Mouse (Mus musculus): Measurements from ENCODE around the gene Pou4f2. TPM values are rescaled to one million over a fixed set of nuclear protein-coding genes. Genes with fewer than 3 reads are reported as not detected.
A peak's percentile ranks its signal among the peaks of the same experiment; 100 is the strongest.

Gene Pou4f2
- polyA plus RNA-seq, 1 experiment from 2014 or later, result 2.7 TPM

DNA sequence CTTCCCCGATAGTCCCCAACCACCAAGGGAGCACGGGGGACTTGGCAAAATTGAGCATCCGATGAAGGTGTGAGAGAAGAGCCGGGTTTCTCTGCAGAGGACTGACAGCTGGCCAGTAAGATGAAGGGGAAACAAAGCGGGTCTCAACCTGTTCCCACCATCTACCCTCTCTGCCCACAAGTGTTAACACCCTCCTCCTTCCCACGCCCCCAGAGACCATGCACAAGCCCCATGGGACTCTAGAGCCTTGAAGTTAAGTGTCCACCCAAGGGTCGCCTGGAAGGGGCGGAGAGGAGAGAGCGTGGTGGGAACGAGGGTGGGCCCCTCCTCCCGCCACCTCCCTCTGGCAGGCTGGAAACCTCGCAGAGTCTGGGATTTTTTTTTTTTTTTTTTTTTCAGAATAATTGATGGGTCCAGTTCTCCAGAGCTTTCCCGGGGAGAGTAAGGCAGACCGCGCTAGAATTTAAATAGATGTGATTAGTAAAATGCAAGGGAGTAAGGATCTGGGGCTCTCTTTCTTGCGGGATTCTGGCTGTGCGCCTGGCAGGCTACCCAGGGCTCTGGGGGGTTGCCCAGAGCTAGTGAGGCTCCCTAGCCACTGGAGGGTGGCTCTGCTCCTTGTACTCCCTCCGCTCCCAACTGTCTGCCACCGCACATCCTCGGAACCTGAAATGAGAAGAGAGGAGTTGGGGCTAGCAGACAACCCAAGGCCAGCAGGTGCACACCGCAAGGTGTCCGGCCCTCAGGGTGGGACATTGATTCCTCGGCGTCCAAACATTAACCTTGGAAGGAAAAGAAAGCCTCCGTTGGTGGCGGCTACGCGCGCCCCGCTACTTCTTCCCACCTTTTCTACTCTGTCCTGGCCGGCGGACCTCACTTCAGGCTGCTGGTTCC, 9.3 kb downstream of the Pou4f2 start:
- no peaks in the 10 kb centered on the region for H3K9me3 ChIP-seq (ENCODE audit: control insufficient read depth, low read length)
- H3K9ac ChIP-seq (ENCODE audit: low read length), result no peak overlapping the region
- H3K36me3 ChIP-seq (ENCODE audit: control insufficient read depth, insufficient read depth, low read length), result no peaks in the 10 kb centered on the region
- H3K4me1 ChIP-seq (ENCODE audit: control insufficient read depth, insufficient read depth, low read length), result no peaks in the 10 kb centered on the region
- DNase-seq (ENCODE audit: low spot score) (peak; percentile 40), ATAC-seq (ENCODE audit: insufficient read depth, low FRiP score, low TSS enrichment) (peak; percentile 43)
- under 1% methylated on average over 32 of the region's 32 CpGs for WGBS
- peak overlapping the region; percentile 30 for H3K27ac ChIP-seq (ENCODE audit: low read depth, low read length)
- peak overlapping the region; percentile 17; the same call in 1 of the 2 replicates for H3K4me3 ChIP-seq (ENCODE audit: low read depth, low read length)
- peak overlapping the region; percentile 29 for H3K4me2 ChIP-seq (ENCODE audit: low read depth)
- H3K27me3 ChIP-seq (ENCODE audit: control insufficient read depth, insufficient read depth, low read length), result peaks cover 75% of the 10 kb centered on the region

DNA sequence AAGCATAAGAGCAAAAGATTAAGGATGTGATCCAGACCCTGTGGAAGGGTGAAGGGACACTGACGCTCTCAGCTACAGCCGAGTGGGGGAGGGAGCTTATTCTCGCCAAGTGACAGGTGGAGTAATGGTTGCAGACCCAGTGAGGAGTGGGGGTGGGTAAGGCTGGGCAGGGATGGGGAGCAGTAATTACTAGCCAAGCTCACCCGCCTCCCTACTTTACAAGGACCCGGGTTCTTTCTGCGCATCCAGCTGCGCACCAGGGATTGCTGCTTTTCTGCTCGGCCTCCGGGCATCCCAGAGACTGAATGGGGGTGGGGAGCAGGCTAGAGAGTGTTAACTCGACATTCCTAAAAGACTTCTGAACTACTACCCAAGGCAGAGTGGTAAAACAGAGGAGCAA, 10.0 kb downstream of the Pou4f2 start:
- ATAC-seq (ENCODE audit: insufficient read depth, low FRiP score, low TSS enrichment), result peak; percentile 70
- Histone ChIP-seq H3K4me1 (ENCODE audit: control insufficient read depth, insufficient read depth, low read length) (no peaks in the 10 kb centered on the region), H3K27me3 (ENCODE audit: control insufficient read depth, insufficient read depth, low read length) (peaks cover 71% of the 10 kb centered on the region), H3K36me3 (ENCODE audit: control insufficient read depth, insufficient read depth, low read length) (no peaks in the 10 kb centered on the region), H3K4me2 (ENCODE audit: low read depth) (peak overlapping the region; percentile 29), H3K27ac (ENCODE audit: low read depth, low read length) (no peak overlapping the region), H3K4me3 (ENCODE audit: low read depth, low read length) (peak overlapping the region; percentile 11; the same call in 1 of the 2 replicates), H3K9ac (ENCODE audit: low read length) (no peak overlapping the region), H3K9me3 (ENCODE audit: control insufficient read depth, low read length) (no peaks in the 10 kb centered on the region)
- peak; percentile 54 for DNase-seq (ENCODE audit: low spot score)
- 0% methylated on average over 10 of the region's 10 CpGs for WGBS

DNA sequence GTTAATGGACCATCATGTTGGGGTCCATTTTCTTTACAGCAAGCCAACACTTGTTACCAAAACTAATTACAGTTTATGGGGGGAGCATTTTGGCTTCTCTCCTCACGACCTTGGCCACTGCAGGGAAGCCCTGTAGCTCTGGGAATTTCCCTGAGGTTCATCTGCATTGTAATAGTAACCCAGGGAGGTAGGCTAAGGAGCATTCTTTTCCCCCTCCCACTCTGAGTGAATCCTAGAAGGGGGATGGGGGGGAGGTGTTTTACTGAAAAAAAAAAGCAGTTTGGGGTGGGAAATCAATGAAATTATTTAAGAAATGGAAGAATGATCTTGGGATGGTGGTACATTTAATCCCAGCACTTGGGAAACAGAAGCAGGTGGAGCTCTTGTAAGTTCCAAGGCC, 12.5 kb downstream of the Pou4f2 start:
- WGBS, result 0% methylated on average over 1 of the region's 1 CpGs
- Histone ChIP-seq H3K9me3 (ENCODE audit: control insufficient read depth, low read length) (no peaks in the 10 kb centered on the region), H3K4me1 (ENCODE audit: control insufficient read depth, insufficient read depth, low read length) (0 out of 2 replicates have a peak, but pooled peaks cover 2% of the 10 kb centered on the region), H3K4me2 (ENCODE audit: low read depth) (no peak overlapping the region), H3K9ac (ENCODE audit: low read length) (no peak overlapping the region), H3K27ac (ENCODE audit: low read depth, low read length) (no peak overlapping the region), H3K27me3 (ENCODE audit: control insufficient read depth, insufficient read depth, low read length) (peaks cover 60% of the 10 kb centered on the region), H3K4me3 (ENCODE audit: low read depth, low read length) (no peak overlapping the region), H3K36me3 (ENCODE audit: control insufficient read depth, insufficient read depth, low read length) (no peaks in the 10 kb centered on the region)
- ATAC-seq (ENCODE audit: insufficient read depth, low FRiP score, low TSS enrichment) (no peak), DNase-seq (ENCODE audit: low spot score) (no peak)

DNA sequence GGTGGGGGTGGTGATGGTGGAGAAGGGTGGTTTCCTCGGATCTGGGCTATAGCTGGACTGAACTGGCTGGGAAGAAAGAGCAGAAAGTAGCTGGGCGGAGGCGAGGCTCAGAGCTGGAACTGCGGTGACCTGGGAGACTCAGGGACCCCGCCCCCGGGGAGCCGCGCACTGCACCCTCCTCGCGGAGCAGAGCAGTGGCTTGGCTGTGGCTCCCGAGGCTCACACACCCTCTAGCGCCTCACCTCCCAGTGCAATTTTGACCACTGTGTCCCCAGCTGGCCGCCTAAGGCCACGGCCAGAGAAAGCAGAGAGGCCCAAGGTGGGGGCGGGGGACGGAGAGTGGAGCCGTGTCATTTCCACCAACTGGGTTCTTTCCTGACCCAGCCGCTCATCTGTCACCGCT, 16.3 kb downstream of the Pou4f2 start:
- Histone ChIP-seq H3K27me3 (ENCODE audit: control insufficient read depth, insufficient read depth, low read length) (peaks cover 31% of the 10 kb centered on the region), H3K9me3 (ENCODE audit: control insufficient read depth, low read length) (no peaks in the 10 kb centered on the region), H3K4me2 (ENCODE audit: low read depth) (peak overlapping the region; percentile 68), H3K4me1 (ENCODE audit: control insufficient read depth, insufficient read depth, low read length) (0 out of 2 replicates have a peak, but pooled peaks cover 2% of the 10 kb centered on the region), H3K4me3 (ENCODE audit: low read depth, low read length) (peak overlapping the region; percentile 28), H3K27ac (ENCODE audit: low read depth, low read length) (peak overlapping the region; percentile 54; the same call in 1 of the 2 replicates), H3K36me3 (ENCODE audit: control insufficient read depth, insufficient read depth, low read length) (no peaks in the 10 kb centered on the region), H3K9ac (ENCODE audit: low read length) (0 out of 2 replicates have a peak overlapping the region, but pooled peaks have one; percentile 18)
- DNase-seq (ENCODE audit: low spot score), result peak; percentile 72
- ATAC-seq (ENCODE audit: insufficient read depth, low FRiP score, low TSS enrichment), result peak; percentile 80
- under 1% methylated on average over 19 of the region's 19 CpGs for WGBS

DNA sequence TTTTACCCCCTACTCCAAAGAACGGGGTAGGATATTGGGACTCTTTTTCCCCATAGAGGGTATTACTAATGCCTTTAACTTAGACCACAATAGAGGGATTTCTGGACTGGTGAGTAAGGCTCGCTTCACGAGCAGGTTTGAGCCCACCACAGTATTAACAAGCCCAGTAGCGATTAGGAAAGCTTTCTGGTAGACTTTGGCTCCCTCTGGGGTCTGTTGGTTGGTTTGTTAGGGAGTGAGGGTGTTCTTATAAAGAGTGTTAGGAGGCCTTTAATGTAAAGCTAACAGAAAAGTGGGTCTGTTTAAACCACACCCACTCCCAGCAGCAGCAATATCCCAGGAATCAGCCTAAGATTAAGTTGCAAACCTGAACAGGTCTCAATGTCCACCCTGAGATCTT, 17.2 kb downstream of the Pou4f2 start:
- DNase-seq (ENCODE audit: low spot score) (no peak), ATAC-seq (ENCODE audit: insufficient read depth, low FRiP score, low TSS enrichment) (no peak)
- no peaks in the 10 kb centered on the region for H3K36me3 ChIP-seq (ENCODE audit: control insufficient read depth, insufficient read depth, low read length)
- WGBS, result 28% methylated on average over 4 of the region's 4 CpGs
- H3K27me3 ChIP-seq (ENCODE audit: control insufficient read depth, insufficient read depth, low read length), result peaks cover 24% of the 10 kb centered on the region; the same call in 1 of the 2 replicates
- no peak overlapping the region for H3K4me3 ChIP-seq (ENCODE audit: low read depth, low read length)
- no peaks in the 10 kb centered on the region for H3K9me3 ChIP-seq (ENCODE audit: control insufficient read depth, low read length)
- H3K9ac ChIP-seq (ENCODE audit: low read length), result no peak overlapping the region
- H3K4me2 ChIP-seq (ENCODE audit: low read depth), result no peak overlapping the region
- 0 out of 2 replicates have a peak, but pooled peaks cover 2% of the 10 kb centered on the region for H3K4me1 ChIP-seq (ENCODE audit: control insufficient read depth, insufficient read depth, low read length)
- no peak overlapping the region for H3K27ac ChIP-seq (ENCODE audit: low read depth, low read length)

DNA sequence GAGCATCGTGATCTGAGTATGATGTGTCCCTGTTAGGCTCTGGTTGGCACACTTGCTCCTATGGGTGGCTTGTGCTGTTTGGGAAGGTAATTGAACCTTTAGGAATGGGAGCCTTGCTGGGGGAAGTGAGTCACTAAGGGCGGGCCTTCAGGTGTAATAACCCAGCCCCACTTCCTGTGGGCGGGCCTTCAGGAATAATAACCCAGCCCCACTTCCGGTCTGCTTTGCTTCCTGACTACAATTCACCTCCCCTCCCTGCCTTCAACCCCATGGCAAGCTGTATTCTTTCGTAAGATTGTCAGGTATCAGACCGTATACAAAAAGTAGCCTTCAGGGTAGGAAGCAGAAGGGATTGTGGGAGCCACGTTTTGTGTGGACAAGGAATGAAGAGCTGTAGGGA, 45.7 kb downstream of the Pou4f2 start:
- H3K27ac ChIP-seq (ENCODE audit: low read depth, low read length), result no peak overlapping the region
- no peaks in the 10 kb centered on the region for H3K36me3 ChIP-seq (ENCODE audit: control insufficient read depth, insufficient read depth, low read length)
- H3K4me3 ChIP-seq (ENCODE audit: low read depth, low read length), result no peak overlapping the region
- DNase-seq (ENCODE audit: low spot score) (no peak), ATAC-seq (ENCODE audit: insufficient read depth, low FRiP score, low TSS enrichment) (no peak)
- H3K4me2 ChIP-seq (ENCODE audit: low read depth), result no peak overlapping the region
- H3K9ac ChIP-seq (ENCODE audit: low read length), result no peak overlapping the region
- no peaks in the 10 kb centered on the region for H3K27me3 ChIP-seq (ENCODE audit: control insufficient read depth, insufficient read depth, low read length)
- 94% methylated on average over 7 of the region's 7 CpGs for WGBS
- no peaks in the 10 kb centered on the region for H3K9me3 ChIP-seq (ENCODE audit: control insufficient read depth, low read length)
- no peaks in the 10 kb centered on the region for H3K4me1 ChIP-seq (ENCODE audit: control insufficient read depth, insufficient read depth, low read length)

Other genes with a start within 250 kb of the Pou4f2 start
- gene Ttc29, start 223.3 kb downstream of the Pou4f2 start, polyA plus RNA-seq (2014; fragmentation: Nextera tagmentation; extraction: Ambion mirVana), result not detected in 2 replicates
- gene Rbmxl1, start 72.3 kb upstream of the Pou4f2 start, polyA plus RNA-seq (2014; fragmentation: Nextera tagmentation; extraction: Ambion mirVana), result 357 and 359 TPM in 2 replicates
- gene Slc10a7, start 72.7 kb upstream of the Pou4f2 start, polyA plus RNA-seq (2014; fragmentation: Nextera tagmentation; extraction: Ambion mirVana), result 7.4 TPM in 2 replicates